Mouse (Mus musculus): Measurements from ENCODE around the gene Mgst3.

DNA sequence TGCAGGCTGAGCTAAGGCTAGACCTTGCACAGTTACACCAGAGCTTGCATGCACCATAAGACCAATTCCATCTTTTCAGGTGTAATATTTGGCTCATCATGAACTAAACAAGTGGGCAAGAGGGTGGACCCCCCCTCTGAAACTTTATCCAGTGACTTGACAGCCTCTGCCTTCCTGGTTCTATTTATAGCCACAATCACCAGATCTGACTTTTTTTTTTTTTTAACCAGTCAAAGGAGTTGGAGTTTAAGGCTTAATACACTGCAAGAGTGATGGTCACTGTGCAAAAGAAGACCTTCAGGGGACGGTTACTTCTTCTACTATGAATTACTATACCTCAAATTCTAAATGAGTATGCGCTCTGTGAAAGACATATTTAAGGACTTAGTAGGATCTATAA, 8.4 kb downstream of the Mgst3 start:
- no peak for TF ChIP-seq POLR2A (IDR thresholded peaks at IDR 0.05; ENCODE audit: control insufficient read depth, extremely low read depth, insufficient read depth, low read length, poor library complexity)
- no peak for TF ChIP-seq CTCF (IDR thresholded peaks at IDR 0.05; ENCODE audit: borderline replicate concordance, control insufficient read depth, extremely low read depth, insufficient read depth, low read length, poor library complexity)

Measured in thymus, adult 2 months (tissue).